Mouse (Mus musculus) layer of hippocampus, adult 18-20 months (tissue): ENCODE measurements around the gene Scn2b. TPM values are rescaled to one million over a fixed set of nuclear protein-coding genes. Genes with fewer than 3 reads are reported as not detected.

Experiments used
- DNase-seq, 2 experiments: peaks; one replicate each; pipeline ENCODE4 v3.0.0; 2022; ENCODE audit warnings: low spot score in 2 of 2
- total RNA-seq, 2 experiments: library from RNA; stranded (reverse); gene quantifications; 2 replicates each; pipeline ENCODE4 v1.2.3; 2021

Scn2b gene
- total RNA-seq, 2 experiments from 2014 or later = 261 to 264 TPM

GRCm38 (mm10) chr9:45170150-45170549 lies 52.6 kb downstream of the Scn2b start:
- peak in 1 of 2 experiments; percentile 31 for DNase-seq

GRCm38 (mm10) chr9:45171073-45171610 lies 53.6 kb downstream of the Scn2b start:
- DNase-seq = no peak

- no peak for DNase-seq
Observed at GRCm38 (mm10) chr9:45173475-45173874, 55.9 kb downstream of the Scn2b start.

DNA sequence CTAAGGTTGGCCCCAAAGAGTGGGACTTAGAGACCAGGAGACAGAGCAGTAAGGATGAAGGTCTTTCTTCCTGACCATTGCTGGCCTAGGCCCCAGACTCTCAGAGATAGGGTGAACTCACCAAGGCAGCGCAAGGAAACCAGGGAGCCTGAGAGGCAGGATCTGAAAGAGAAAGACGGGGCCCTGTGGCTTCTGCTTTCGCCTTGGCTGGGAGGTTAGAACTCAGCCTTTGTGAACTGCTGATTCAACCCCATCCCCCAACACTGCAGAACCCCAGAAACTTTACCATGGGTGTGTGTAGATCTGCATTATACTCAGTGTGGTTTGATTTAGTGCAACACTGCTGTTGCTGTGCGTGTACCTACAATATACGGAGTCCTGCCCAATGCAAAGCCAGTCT lies 61.7 kb downstream of the Scn2b start:
- no peak for DNase-seq

Other genes with a start within 250 kb of the Scn2b start
- gene Kmt2a, start 236.5 kb upstream of the Scn2b start, total RNA-seq = 10 to 100 TPM; 72.0 to 84.2 TPM
- gene Atp5l, start 197.0 kb upstream of the Scn2b start, total RNA-seq = 100 to 1,000 TPM; 334 to 337 TPM
- 10 to 100 TPM; 67.0 to 73.5 TPM for gene Ube4a, start 152.2 kb upstream of the Scn2b start, total RNA-seq
- not detected for gene Cd3g, start 137.4 kb upstream of the Scn2b start, total RNA-seq
- not detected for gene Cd3d, start 136.0 kb upstream of the Scn2b start, total RNA-seq
- gene Cd3e, start 108.2 kb upstream of the Scn2b start, total RNA-seq = not detected
- under 1 TPM; 0.43 to 0.67 TPM for gene Mpzl2, start 78.0 kb upstream of the Scn2b start, total RNA-seq
- 1 to 10 TPM; 4.2 to 5.7 TPM for gene Mpzl3, start 62.6 kb upstream of the Scn2b start, total RNA-seq
- gene Jaml, start 38.6 kb upstream of the Scn2b start, total RNA-seq = under 1 TPM; 0.32 to 0.84 TPM
- 10 to 100 TPM; 12.9 to 15.5 TPM for gene Scn4b, start 20.6 kb downstream of the Scn2b start, total RNA-seq
- under 1 TPM; 0.22 to 0.81 TPM for gene BC049352, start 64.2 kb downstream of the Scn2b start, total RNA-seq
- gene Tmprss4, start 86.3 kb downstream of the Scn2b start, total RNA-seq = not detected
- 1 to 10 TPM; 2.4 to 2.8 TPM for gene Il10ra, start 151.4 kb downstream of the Scn2b start, total RNA-seq
- not detected for gene Tmprss13, start 201.3 kb downstream of the Scn2b start, total RNA-seq